Mouse (Mus musculus) urinary bladder, postnatal 4 days (tissue): Measurements from ENCODE around the gene Pdia5.

Experiments
- DNase-seq, 2 experiments: peaks; one replicate each; pipeline ENCODE4 v3.0.0; 2021 to 2022; ENCODE audit warnings: low spot score in 2 of 2

Gene Pdia5

DNA sequence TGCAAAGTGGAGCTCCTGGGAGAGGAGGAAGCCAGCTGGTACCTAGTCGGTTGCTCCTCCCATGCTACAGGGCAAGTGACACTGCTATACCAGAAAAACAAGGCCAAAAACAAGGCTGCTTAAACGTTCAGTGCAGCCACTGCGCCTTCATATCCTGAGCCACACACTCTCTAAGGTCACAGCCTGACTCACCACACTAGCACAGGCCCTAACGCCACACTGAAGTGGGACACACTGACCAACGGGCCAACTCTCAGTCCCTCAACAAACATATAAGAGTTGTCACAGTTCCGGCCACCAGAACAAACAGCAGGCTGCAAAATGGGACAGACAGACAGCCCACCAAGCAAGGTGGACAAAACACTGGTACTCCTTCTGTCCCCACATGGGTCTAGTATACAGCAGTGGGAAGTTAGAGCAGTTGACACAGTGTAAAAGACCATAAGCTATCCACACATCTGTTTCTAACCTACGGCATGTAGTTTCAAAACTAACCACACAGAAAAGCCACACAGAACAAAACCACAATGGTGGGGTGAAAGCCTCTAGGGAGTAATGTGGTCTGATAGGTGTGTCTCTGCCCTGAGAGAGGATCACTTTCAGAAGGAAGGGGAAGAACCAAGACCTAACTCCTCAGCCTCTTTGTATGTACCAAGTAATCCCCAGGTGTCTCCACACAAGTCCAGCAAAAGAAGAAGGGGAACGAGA lies 6.0 kb downstream of the Pdia5 start:
- DNase-seq, result no peak

DNA sequence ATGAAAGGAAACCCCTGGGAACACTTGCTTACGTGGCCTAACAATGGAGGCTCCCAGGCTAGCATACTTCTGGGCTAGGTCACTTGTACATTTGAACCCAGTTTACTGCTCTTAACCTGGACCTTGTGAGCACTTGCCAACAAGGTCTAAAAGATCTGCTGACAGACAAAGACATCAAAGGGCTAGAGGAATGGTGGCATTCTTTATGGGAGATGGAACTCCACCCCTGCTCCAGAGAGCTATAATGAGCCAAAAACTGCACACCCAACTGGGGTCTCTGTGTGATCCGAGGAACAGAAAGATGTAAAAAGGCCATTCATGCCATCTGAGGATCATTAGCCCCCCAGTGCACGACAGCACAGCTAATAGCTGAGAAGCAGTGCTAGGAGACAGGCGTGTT lies 6.6 kb downstream of the Pdia5 start:
- no peak for DNase-seq

DNA sequence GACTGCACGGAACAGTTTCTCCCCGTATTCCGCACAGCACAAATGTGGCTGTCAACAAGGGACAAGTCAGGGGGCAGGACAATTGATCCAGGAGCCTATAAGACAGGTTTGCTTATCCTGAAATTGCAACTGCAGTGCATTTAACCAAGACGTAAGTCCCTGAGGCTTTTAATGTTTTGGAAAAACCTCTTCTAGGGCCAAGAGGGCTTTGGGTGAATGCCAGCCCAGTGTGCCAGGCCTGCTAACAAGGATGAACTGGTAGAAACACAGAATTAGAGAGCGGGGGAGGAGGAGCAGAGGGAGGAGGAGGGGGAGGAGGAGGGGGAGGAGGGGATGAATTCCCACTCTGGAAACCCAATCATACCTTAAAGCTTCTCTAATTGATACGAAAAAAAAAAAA lies 11.4 kb downstream of the Pdia5 start:
- DNase-seq, result no peak

DNA sequence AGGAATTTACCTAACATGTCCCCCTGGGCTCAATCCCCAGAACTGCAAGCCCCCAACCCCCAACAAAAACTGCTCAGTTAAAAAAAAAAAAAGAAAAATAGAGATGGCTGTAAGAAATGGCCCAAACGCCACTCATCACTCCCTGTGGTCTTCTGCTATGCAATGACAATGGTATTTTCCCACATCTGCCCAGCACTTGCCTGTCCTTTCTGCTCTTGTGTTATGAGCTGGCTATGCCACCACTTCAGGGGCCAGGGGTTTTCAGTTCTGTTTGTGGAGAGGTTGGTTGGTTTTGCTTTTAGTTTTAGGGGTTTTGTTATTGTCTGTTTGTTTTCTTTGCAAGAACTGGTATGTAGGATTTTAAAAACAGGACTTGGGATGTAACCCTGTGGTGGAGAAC lies 13.4 kb downstream of the Pdia5 start:
- DNase-seq, result no peak

DNA sequence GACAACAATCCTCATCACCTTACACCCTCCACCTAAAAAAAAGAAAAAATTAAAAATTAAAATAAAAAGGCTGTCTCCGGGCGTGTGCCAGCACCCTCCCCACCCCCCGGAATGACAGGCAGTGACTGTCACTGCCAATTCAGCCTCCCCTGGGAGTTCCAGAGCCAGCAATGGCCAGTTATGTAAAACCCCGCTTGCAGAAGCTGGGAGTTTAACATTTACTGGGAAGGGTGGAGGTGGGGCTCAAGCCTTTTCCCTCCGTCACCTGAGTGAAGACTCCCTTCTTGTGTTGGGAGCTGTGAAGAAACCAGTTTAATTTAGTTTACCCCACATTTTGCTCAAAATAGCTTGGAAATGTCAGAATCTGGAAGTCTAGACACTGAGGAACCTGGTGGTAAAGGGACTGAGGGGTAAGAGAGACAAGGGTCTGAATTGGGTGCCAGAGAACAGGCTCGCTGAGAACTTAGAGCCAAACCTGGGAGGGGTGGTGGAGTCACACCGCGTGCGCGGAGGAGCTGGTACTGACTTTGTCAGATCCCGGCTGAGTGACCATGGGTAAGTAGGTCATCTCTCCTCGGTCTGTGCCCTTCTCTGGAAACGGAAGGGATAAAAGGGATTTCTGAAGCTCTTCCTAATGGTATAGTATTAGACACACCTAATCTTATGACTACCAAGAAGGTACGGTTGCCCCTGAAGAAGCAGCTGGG lies 18.0 kb downstream of the Pdia5 start:
- no peak for DNase-seq

DNA sequence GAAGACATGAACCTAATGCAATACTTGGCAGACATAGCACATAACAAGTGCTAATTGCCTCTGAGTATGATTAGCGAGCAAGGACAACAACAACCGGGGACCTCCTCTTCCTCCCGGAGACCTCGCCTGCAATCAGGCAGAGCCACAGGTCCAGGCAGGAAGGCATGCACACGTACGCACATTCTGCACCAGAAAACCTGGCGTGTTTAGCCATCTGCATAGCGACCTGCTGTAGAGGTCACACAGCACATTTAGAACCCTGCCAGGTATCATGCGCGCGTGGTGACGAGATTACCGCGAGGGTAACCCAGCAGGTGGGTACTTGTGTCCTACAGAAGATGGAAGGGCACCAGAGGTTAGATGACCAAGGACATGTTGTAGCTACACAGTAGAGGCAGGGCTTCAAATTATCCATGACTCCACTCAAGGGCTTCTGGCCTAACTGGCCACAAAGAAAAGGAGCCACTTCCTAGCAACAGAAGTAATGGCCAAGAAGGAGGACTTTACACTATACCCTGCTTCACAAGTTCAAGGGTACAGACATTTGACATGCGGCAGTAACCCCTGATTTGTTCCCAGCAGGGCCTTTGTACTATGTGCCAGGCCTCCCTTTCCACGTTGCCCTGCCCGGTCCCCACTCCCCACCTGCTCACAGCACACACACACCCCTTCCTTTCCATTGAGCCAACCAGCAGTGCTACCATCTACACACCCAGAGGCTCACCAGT lies 18.7 kb downstream of the Pdia5 start:
- no peak for DNase-seq

DNA sequence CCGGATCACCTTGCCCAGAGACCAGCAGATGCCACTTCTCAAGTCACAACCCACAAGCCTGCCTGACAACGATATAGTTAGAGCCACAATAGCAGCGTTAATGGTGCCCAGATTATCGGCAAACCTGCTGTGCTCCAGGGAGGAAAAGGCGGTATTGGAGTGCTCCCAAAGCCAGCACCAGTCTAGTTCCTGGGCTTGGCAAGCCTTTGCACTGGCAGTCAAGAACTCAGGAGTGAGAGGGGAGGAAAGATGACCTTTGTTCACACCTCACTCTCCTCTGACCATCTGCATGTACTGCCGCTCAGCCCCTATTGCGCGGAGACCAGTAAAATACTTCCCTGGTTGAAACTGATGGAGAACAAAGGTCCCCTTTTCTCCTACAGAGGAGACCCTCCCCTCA lies 19.7 kb downstream of the Pdia5 start:
- no peak for DNase-seq

DNA sequence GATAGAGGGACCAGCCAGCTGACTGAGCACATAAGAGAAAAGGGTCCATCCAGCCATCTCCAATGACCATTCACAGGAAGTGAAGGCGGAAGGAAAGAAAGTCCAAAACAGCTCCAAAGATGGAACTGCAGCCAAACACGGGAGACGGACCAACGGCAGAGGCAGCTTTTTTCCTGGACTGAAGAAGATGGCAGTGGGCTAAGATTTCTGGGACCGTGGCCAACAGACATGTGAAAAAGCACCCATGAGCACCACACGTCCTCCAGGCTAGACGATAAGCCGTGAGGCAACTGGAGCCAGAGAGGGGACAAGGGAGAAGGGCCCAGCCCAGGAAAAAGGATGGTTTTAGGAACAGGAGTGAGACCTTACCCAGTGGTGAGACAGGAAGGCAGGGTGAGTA lies 20.6 kb downstream of the Pdia5 start:
- no peak for DNase-seq

DNA sequence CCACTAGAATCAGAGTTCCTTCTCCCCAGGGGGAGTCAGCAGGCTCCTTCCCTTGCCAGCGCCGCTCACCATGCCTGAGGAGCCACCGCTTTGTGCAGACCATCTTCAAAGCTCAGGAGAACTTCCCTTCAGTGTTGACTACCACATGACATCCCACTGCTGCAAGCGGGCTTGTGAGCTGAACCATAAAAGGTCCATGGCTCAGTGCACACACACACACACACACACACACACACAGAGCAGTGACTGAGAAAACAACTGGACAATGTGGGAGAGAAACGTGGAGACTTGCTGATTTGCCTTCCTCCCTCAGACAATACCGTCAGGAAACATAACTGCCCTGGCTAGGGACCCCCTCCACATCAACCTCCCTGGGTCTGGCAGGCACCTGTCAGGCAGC lies 21.7 kb downstream of the Pdia5 start:
- DNase-seq, result no peak

DNA sequence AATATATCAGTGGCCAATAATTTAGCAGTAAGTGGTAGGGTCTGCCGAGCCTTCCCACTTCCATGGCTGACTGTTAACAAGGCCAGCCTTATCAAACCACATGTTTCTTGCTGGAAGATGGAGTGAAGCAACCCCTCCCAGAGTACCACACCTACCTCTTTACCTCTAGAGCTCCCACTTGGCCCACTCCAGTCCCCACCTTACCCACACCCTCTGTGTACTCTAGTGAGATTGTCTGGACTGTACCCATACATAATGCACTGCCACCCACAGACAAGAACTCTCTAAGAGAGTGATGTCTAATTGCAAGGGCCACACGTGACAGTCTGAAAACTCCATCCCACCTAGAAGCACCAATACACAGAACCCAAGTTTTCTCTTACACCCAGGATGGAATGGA lies 23.6 kb downstream of the Pdia5 start:
- no peak for DNase-seq

DNA sequence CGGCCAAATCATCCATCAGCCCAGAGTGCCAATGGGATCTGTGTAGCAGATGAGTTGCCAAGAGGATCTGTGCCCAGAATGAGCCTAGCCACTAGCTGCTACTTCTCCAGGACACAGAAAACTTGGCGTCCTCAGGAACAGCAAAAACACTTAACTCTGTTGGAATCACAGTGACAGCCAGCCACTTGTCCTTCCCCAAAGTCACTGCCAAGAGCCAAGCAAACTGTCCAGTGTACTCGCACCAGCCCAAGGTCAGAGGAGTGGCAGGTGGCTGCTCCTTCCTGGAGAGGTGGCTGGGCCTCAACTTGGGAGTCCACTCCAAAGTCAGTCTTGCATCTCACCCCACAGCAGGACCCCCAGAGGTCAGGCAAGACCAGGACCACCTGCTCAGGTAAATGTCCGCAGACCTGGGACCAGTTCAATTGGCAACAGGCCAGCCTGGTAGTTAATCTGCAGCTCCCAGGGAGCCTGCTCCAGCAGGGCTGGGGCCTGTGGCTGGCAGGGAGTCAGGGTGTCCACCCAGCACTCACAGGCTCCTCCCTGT lies 24.8 kb downstream of the Pdia5 start:
- no peak for DNase-seq

DNA sequence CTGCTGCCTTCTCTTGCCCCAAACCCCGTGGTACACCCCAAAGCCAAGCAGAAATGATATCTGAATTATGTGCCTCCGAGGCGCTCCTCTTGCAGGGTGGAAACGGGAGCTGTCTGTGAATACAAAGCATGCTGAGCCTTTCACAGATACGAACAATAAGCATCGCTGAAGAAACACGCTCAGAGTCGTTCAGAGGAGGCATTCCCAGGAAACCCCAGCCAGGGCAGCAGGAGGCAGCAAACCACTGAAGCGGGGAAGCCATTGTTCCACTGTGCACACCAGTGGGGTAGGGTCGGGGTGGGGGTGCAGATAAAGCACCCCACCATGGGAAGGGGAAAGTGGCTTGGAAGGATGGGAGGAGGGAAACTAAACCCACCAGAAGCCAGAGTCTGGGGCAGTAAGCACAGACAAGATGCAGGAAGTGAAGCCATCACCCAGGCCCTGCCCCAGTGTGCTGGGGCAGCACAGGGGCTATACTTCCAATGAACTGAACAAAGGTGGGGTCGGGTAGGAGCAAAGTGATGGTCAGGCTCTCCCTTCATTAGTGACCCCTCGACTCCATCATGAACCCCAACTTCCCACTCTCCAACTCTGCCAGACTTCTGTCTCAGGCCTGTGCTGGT lies 25.9 kb downstream of the Pdia5 start:
- DNase-seq, result no peak

DNA sequence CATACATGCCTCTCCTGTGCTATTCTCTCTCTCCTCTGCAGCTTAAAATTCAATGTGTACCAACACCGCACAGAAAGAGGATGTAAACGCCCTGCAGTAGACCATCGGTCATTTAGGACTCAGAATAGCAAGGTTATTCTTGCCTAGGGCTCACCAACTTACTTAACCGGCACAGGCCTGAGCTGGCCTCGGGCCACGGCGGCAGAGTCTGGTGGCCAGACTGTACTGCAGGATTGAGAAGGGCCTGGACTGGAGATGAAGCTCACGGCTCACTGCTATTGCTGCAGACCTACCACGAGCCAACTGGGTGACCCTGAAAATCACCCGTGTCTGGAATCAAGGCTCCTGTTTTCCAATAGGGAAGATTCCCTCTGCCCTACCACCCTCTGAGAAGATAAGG lies 27.0 kb downstream of the Pdia5 start:
- DNase-seq, result no peak

DNA sequence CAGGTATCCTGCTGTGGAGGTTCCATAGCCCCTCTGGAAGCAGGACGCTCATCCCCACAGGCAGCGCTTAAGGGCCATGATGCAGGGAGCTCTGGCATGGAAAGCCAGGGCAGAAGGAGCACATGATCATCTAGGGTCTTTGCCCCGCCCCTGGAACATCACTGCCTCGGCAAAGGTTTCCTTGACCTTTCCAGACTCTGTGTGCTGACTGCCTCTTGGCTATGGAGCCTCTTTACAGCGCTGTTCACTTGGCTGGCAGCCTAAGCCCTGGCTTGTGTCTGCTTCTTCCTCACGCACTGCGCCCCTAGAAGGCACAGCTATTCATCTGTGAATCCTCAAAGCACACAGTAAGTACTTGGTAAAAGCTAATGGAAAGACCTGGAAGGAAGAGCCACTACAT lies 27.7 kb downstream of the Pdia5 start:
- no peak for DNase-seq

DNA sequence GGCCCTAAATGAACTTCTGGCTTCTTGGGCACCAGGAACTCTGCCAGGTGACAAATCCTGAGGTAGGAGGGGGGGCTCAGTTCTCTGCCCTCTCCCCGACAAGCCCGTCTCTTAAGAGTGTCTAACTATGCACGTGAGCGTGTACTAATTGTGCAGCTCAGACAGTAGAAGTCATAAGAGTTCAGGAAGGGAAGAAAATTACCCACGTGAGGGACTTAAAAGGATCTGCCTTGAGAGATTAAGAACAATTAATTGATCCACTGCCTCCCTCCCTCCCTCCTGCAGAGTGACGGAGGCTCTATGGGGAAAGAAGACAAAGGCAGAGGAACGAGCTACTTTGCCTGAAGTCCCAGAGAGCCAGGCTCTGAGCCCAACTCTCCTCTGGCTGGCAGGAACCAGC lies 31.1 kb downstream of the Pdia5 start:
- no peak for DNase-seq

DNA sequence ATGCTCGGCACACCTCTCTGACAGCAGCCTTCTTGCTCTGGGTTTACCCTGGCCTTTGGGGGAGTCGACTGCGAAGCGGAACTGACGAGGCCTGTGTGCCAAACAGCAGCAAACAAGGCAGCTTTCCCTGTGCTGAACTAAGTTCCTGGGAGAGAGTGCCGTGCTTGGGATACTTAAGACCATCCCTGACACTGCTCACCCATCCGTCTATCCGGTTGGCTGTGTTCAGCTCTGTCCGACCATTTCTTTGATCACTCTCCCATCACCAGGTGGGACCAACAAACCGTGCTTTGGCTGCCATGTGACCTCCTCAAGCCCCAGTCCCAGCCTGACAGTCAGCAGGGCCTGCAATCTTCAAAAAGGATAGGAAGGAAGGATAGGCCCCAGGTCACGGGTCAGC lies 32.4 kb downstream of the Pdia5 start:
- DNase-seq, result no peak

DNA sequence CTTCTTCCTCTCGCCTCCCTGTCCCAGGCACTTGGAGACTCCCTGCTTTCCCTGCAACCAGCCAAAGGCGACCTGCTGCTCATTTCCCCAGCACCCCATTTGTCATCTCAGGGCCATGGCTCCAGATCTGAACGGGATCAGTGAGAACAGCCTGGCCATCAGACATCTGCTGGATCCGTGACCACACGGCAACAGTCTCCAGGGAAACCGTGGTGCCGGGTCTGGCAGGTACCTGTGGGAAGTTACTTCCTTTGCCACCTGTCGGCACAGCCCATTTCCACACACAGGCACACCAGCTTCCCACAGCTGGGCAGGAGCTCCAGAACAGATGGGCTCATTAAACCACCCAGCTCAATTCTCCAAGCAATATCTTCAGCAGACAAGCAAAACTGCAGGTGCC lies 33.2 kb downstream of the Pdia5 start:
- no peak for DNase-seq

DNA sequence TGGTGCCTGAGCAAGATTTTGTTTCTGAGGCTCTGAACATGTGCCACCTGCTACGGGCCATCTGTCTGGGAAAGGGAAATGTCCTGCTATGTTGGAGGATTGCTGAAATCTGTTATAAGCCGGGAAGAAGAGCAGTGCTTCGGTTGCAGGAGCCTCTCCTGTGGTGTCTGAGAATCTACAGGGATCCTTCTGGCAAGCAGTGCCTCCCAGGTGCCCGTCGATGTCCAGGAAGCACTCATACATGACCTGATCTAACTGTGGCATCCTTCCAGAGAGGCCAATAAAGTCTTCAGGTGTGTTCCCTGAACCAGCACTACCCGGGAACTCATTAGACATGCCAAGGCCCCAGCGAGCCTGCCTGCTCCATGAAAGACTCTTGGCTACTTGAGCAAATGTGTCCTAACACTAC lies 33.7 kb downstream of the Pdia5 start:
- no peak for DNase-seq

DNA sequence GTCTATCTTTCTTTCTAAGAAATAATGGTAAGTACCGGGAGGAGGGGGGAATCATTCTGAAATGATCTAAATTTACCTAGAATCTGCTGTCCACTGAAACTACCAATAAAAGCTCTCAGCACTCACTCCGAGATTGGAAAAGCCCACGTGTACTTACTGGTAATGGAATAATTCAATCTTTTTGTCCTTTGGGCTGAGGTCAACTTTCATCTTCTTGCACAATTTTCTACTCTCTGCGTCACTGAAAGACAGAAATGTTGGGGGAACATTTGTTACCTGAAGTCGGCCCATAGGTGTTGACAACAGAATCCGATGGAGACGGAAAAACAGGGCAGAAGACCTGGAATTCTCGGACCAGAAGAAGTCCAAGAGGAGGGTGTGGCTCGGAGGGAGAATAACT lies 34.4 kb downstream of the Pdia5 start:
- no peak for DNase-seq

DNA sequence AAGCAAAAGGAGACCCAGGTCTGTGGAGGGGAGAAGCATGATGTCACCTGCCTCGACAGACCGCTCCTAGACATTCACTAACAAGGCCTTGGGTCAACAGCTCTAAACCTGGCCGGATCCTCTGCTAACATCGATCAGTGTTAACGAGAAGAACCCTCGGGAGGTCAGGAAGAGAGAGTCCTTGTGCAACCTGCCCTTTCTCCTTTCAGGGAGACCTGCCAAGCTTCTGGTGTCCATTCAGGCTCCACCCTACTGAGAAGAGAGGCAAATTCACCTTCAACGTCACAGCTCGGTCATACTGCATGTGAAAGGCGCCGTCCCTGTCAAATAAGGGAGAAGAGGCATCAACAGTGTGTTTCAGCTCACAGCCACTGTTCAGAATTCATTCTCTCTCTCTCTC lies 34.9 kb downstream of the Pdia5 start:
- no peak for DNase-seq

DNA sequence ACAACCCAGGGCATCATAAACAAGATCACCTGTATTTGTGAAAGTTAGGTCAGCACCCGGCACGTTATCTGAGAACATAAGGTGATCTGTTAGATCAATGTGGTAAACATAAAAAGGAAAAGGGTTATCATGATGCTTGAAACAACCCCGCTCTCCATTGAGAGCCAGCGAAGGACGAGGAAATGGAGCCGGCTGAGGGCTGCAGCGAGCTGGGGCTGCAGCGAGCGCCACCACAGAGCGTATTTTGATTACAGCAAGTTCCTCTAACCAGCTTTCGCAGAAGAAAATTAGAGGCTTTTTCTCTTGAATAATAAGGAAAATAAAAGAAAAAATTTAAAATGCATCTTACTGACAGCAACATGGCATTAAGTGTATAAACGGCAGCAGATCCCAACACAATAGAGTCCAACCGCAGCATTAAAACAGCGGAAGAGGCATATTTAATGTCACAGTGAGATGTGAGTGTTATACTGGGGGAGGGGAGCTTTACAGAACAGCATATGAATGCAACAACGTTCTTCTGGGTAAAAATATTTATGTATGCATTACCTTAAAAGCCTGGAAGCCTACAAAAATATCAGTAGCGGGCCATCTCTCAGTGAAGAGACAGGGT lies 40.5 kb downstream of the Pdia5 start:
- no peak for DNase-seq

DNA sequence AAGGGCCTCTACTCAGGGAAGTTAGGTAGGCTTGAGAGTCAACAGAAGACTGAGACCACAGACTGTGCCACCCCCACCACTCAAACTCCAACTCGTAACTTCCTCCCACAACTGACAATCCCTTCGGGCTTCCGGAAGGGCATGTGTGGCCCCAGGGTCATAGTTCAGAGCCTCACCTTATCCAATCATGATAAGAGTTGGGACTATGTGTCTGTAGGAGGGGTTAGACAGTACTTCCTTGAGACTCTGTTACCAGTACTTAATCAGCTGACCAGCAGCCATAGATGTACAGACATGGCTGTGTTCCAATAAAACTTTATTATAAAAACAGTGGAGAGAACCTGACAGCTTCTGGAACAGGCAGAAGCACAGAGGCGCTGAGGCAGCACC lies 48.7 kb downstream of the Pdia5 start:
- no peak for DNase-seq
